Mouse (Mus musculus): ENCODE results near the gene Slc44a3.

Gene Slc44a3

DNA sequence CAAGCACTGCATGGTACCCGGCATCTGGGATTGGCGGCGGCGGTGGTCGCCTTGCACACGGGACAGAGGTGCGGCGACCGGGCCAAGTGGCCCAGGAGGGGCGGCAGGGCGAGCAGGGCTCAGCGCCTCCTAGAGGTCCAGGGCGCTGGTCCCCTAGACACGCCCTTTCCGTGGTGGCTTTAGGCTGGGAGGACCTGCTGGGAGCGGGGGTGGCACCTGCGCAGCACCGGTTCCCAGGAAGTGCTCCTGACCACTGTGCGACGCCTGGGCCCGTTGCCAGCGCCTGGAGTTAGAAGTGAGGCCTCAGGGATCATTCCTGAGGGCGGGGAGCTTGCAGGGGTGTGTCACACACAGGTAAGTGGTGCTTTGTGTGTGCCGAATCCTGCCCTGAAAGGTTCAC lies at the start of gene Slc44a3:
Slc44a3 (minus strand) TSS at position 229 of the 400 bp plus-strand sequence.
- no peak for DNase-seq (ENCODE audit: low spot score)

DNA sequence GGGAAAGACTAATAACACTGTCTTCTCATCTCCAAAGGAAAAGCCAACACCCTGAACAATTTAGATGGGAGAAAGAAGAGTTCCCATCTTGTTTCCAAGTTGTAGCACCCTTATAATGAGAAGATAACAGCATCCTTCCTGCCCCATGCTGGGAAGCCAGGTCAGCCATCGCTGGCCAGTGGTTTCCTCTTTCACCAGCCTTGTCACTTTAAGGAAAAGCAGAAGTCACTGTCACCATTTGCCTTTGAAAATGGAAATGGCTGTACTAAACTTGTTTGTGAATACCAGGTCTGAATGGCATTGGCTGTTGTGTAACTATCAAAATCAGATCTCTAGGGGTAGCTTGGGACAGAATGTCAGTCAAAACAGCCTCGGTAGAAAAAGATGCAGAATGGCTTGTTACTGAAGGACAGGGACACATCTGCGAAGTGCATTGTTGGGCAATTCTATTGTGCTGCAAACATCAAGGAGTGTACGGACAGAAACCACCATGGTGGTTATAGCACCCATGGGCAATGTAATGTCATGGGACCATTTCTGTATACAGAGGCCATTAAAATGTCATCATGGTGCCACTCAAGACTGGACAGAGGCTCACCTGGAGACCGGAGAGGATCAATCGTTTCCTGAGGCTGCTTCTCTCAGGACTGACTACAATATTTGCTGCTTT lies 47.8 kb upstream of the Slc44a3 start:
- DNase-seq (ENCODE audit: low spot score): no peak

DNA sequence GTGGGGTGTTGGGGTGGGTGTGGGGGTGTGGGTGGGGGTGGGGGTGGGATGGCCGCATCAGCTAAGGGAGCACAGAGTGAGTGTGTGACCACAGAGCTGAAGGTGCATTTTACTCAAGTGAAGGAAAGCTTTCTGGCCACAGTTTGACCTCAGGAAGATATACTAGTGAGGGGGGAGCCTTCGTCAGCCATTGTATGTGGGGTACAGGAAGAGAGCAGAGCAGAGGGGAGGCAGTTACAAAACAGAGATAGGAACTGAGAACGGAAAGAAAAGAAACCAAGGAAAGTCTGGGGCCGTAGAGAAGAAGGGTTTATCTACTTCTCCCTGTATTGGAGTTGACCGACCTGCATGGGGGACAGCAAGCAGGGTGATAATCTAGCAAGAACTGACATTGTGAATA lies 47.2 kb upstream of the Slc44a3 start:
- no peak for DNase-seq (ENCODE audit: low spot score)

DNA sequence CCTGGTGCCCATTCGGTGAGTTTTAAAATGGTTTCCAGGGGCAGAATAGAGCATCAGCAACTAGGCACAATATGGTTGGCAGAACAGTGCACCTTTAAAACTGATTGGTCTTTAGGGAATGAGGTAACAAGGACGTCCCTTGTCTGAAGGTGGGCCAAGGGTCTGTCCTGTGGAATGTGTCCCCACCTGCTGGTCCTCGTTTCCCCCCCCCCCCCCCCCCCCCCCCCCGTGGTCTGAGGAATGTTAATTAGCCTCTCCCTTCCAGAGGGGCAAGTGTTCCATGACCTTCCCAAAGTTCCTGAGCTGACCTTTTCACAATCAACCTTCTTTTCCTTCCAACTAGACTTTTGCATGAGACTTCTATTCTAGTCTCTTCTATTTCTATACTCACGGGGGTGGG lies 46.5 kb upstream of the Slc44a3 start:
- no peak for DNase-seq (ENCODE audit: low spot score)

DNA sequence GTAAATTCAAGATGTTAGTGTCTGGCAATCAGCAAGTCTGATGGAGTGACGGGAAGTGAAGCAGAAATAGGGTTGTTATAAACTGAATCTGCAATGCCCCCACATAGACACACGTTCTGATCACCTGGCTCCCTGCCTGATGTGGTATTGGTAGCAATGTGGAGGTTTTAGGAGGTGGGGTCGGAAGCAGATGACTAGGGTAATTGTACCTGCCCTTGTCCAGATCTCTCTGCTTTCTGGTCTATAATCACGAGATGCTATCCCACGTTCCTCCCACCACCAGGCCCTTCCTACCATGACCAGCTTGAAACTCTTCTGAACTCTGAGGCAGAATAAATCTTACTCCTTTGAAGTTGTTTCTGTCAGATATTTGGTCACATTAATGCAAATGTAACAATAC lies 45.4 kb upstream of the Slc44a3 start:
- no peak for DNase-seq (ENCODE audit: low spot score)

DNA sequence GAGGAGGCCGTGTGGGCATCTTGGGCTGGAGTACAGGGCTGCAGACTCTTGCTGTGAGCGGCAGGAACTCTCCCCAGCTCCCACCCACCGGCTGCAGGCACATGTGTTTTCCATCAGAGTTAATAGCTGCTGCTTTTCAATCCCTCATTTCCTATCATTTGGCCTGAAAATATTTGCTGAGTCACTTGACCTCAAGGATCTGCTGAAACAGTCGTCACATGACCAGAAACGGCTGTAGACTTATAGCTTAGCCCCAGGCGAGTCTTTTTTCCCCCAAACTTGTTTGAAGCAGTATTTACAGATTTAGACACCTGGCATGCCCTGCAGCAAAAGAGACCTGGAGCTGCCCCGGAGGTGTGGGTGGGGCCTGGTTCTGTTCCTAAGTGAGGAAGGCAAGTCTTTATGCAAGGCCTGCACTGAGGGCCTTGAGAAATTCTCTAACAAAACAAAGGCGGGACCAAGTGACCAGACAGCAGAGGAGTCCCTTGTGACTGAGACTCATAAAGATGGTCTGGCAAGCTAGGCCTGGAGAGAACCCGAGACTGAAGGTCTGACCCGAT lies 44.9 kb upstream of the Slc44a3 start:
- no peak for DNase-seq (ENCODE audit: low spot score)

DNA sequence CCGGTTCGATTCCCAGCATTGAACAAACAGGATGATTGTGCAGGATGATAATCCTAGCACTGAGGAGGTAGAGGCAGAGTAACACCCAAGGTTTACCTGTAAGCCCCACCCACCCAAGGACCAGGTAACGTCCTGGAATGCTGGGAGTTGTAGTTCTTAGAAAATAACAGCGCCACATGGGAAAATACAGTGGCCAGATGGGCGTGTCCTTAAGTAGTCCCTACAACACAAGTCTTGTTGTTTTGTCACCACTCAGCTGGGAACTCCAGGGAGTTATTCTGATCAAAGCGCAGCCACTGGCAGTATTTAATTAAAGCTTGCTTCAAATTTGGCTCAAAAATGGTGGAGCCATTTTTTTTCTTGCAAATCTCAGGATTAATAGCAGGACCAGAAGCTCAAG lies 44.2 kb upstream of the Slc44a3 start:
- DNase-seq (ENCODE audit: low spot score): no peak

DNA sequence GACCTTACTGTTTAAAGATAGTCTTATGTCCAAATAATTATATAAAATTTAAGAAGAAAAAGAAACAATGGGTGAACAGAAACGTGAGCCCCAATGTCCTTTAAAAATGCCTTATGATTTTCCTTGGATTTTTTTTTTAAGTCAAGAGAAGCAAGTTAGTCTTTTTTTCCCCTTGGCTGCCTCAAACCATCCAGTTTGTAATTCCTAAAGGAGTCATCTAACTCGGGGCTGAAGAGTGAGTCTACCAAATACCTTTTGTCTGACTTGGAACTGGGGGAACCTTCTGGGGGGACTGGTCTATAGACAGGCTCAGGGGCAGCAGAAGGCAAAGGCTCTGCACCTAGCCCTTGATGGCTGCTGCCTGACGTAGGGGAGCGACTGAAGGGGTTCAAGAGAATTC lies 42.2 kb upstream of the Slc44a3 start:
- DNase-seq (ENCODE audit: low spot score): no peak

DNA sequence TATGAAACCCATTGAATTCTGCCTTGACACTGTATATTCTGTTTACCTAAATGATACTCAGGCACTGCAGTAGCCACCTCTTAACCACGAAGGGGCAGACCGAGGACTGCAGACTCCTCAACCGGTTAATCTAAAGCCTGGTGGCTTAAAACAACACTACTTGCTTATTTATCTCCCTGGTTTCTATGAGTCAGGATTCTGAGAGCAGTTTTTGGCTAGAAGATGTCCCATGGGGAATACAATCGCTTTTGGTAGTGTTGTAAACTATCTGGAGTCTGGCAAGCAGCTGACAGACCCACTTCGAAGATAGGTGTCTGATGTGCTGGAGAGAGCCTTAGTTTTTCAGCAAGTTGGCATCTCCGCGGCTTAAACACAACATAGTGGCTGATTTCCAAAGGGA lies 41.7 kb upstream of the Slc44a3 start:
- no peak for DNase-seq (ENCODE audit: low spot score)

DNA sequence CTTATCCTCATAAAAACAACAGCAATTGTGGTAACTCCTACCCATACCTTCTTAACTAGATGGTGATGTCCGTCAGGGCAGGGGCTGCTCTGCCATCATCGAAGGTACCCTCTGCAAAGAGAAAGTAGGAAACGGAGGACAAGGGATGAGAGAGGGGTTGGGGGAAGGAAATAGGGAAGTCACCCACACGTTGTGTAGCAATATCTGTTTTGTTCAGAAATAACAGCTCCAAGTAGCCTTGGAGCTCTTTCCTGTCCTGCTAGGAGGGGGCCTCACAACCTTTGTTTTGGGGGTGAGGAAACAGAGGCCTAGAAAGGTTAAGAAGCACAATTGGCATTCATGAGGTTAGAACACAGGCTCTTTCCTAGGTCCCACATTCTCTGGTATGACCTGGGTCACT lies 39.3 kb upstream of the Slc44a3 start:
- DNase-seq (ENCODE audit: low spot score): no peak

DNA sequence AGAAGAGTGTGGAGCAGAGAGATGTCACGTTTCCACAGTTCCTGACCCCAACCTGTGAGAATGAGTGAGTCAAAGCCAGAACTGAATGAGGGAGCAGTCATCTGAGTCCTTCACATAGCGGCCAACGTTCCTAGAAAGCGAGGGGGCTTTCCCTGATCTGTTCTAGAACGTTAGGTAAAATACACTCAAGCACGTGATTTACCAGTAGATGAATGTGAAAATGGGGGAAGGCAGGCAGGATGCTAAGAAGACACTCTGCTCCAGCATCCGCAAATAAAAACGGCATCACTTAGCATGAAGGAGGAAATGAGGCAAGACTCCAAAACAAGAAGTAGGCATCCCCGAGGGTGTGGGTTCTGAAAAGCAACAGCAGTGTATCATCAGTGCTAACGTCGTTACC lies 38.4 kb upstream of the Slc44a3 start:
- DNase-seq (ENCODE audit: low spot score): no peak

DNA sequence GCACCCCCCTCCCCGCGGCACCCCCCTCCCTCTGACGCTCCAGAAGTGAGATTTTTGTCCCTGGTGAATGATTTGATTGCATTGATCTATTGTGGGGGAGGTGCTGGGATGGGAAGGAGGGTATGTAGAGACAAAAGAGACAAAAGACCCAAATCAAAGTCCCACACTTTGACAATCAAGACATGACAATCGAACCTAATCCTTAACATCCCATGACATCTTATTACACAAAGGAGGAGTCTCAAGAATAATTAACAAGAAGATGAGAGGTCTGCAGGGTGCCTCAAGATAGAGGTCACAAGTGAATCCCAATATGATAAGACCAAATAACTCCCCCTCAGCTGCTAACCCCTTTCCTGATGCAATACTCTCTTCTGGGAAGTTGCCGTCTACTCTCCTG lies 37.6 kb upstream of the Slc44a3 start:
- DNase-seq (ENCODE audit: low spot score): no peak

DNA sequence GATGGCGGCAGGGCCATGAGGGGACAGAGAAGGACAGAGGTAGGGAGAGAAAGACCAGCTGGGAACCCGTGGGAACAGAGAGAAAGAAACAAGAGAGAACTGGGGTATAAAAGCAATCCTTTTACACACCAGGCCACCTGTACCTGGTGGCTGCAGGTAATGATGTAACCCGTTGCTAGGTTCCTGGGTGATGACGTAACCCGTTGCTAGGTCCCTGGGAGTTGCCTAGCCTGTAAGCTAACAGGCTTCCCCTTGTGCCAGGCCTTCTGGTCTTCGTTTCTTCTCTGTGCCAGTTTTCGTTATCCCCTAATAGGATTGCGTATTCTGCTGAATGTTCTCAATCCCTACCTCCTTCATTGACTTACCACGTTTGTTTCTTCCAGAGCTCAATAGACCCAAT lies 36.8 kb upstream of the Slc44a3 start:
- DNase-seq (ENCODE audit: low spot score): no peak

DNA sequence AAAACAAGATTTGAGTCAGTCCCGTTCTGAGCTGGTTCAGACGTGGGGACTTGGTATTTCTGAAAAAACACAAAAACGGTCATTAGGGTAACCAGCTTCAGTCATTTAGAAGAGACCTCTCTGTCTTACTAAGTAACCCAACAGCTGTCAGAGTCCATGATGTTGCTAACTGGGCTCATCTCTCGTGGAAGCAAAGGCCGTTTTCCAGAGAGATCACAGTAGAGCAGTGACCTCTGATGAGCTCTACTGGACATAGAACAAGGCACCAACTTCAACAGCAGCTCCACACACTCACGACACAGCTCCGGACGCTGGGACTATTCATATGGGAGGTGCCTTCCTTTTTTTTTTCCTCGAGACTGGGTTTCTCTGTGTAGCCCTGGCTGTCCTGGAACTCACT lies 35.7 kb upstream of the Slc44a3 start:
- DNase-seq (ENCODE audit: low spot score): no peak

DNA sequence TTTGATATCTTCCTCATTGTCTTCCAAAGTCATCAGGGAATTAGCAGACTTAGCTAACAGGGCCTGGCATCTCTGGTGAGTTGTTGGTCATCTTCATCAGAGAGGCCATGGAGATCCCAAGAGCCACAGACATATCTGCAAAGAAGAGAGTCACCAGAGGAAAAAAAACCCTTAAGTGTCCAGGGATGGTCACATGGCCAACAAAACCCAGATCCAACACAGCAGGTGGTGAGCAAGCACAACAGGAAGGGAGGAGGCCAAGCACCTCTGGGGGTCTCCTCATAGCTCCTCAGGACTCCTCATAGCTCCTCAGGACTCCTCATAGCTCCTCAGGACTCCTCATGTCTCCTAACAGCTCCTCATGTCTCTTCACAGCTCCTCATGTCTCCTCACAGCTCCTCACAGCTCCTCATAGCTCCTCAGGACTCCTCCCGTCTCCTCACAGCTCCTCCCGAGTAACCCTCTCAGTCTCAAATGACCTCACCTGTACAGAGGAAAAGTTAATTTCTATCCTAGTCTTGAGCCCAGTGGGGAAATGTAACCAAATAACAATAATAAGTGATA lies 35.2 kb upstream of the Slc44a3 start:
- DNase-seq (ENCODE audit: low spot score): no peak

DNA sequence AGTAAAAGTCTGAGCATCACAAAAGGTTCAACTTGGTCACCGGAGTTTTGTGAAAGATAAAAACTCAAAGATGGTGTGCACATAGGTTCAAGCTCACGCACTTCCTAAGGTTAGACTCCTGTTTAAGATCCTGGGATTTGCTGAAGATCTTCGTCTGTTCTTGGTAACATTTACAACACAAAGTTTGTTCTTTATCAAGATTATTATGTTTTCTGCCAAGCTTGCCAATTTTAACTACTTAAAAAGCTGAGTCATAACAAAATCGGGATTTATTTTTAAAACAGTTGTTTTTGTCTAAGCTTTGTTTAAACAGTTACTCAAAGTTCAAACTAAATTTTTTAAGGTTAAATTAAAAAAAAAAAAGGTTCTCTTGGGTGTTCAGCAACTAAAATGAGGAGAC lies 34.7 kb upstream of the Slc44a3 start:
- DNase-seq (ENCODE audit: low spot score): no peak

DNA sequence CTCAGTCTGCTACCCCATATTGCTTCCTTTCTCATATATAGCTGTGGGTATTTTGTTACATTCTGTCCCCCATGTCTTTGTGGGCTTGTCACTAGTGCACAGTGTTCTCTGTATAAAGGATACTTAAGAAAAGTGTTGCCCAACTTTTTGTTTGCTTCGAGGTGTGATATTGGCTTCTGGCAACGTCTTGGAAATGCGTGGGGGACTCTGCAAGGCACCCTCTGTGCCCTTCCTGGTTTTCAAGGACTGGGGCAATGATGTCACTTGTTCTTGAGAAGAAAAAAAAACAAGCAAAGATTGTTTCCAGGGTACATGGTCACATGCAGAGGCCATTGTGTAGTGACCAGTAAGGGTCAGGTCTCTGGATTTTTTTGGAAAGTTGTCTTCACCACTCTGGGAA lies 29.6 kb upstream of the Slc44a3 start:
- DNase-seq (ENCODE audit: low spot score): no peak

DNA sequence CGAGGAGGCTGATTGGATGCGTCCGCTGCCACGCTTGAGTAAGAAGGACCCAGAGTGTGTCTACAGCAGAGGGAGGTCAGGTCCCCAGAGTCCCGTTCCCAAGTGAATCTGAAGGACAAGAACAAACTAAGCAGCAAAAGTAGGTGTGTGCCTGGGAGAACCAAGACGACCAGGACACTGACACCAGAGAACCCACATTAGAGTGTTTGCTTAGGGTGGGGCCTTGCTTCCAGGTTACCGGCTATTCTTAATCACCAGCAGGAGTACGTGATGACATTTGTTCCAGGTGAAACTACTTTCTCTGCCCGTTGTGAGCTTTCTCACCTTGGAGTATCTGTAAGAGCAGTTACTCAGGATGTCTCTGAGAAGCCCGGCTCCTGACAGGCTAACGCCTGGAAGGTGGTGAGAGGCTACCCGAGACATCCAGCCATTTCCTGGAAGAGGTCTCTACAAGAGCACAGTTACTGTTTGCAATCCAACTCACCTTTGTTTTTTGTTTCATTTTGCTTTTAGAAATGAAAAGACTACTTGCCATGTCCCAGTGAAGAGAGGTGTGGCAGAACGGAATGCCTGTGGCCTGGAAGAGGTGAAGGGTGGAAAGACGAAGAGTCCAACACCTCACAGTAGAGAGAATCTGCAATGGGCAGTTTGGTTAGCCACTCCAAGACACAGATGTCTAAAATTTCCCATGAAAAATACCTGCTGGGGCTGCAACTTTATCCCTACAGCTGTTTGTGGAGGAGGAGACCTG lies 28.1 kb upstream of the Slc44a3 start:
- DNase-seq (ENCODE audit: low spot score): no peak

DNA sequence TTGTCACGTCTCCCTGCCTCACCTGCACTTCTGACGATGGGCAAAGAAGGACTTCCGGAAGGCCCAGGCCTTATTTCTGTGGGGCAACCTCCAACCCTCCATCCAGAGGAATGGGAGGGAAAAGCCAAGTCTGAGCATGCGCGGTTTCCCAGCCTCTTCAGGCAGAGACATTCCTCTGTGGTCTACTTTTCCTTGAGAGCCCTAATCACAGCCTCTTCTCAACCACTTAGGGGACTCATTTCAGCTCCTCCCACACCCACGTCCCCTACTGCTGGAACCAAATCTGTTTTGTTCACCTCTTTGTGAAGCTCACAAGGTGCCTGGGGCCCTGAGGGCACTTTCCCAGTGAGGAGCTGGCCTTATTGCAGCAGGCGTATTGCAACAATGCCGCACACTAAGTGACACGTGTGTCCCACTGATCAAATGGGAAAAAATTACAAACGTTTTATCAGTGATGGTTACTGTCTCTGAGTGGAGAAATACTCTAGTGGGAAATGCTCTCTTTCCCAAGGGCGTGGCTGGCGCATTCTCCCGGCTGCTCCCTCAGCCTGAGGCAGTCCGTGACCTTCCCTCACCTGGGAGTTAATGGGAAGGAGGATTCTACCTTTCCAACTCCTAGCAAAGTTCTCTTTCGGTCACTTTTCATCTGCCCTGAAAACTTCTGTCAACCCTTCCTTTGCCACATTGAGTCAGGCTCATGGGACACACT lies 27.4 kb upstream of the Slc44a3 start:
- no peak for DNase-seq (ENCODE audit: low spot score)

DNA sequence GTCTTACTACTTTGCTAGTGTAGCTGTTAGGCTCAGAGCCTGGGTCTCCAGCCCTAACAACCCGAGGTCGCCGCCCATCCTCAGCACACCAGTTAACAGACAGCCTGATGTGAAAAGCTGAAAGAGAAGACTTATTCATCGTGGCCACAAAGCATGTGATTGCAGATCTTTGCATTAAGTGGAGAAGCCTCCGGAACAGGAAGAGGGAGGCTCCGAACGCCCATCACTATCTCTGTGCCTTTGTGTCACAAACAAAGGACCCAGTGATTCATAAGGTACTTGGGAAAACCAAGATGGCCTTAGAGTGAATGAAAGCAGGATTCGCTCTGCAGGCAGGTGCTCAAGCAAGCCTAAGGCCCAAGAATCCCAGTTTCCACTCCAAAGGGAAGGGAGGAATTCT lies 26.7 kb upstream of the Slc44a3 start:
- no peak for DNase-seq (ENCODE audit: low spot score)

DNA sequence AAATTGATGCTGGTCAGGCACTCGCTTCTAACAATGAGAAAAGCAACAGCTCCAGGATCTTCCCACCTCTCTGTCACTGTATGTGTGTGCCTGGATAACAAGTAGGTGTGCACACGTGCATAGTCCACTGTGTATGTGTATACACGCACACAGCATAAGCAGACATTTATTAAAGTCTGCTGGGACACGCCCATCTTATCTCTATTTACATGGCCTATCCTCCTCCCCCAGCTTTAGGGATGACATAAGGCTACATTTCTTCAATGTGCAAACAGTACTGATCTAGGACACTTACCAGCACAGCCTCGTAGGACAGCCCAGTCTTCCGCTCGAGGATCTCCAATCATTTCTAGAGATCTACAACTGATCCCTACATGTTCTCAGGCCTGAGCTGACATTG lies 24.1 kb upstream of the Slc44a3 start:
- peak; percentile 13 for DNase-seq (ENCODE audit: low spot score)

DNA sequence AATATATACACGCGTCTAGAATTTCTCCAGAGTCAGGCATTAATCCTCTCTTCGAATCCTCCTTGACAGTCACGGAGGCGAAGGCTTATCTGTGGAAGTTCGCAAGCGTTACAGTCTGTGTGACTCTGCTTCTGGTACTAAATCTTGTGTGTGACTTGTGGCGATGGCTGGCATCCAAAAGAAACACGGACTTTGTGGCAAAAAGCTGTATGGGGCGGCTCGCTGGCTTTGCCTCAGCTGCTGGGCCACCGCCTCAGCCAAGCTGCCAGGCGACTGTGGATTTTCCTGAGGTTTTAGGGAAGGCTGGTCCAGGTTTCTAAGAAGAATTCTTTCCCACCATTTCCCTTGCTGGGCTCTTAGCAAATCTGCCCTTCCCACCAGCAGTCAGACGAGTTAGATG lies 21.1 kb upstream of the Slc44a3 start:
- DNase-seq (ENCODE audit: low spot score): no peak

DNA sequence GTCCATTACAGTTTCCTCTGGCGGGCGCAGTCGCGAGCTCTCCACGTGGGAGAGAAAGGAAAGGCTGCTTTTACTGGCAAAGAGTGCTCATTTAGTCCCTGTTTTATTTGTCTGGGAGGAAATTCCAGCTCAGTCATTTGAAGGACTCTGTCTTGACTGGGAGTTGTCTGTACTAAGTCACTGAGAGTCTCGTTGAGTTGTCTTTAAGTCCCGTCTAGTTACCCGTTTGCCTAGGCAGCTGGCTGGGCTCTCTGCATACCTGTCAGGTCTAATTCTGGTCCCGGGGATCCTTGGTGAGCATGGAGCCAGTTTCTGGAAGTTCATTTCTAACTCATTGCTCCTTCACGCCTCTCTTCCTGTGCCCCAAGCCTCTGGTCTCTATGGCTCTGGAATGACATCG lies 20.5 kb upstream of the Slc44a3 start:
- DNase-seq (ENCODE audit: low spot score): no peak

Measured in c-Kit-positive CD71-positive TER-119-positive erythroid progenitor cells, embryonic 14.5 days (primary cell).